Mouse (Mus musculus) retina, postnatal 1 day (tissue): ENCODE results near the gene Gm20388.
"Not testable (repeated sequence)": the region's sequence is repeated elsewhere in the genome, so short reads cannot be mapped to it uniquely, and the experiment has no call there.

Experiments
- DNase-seq: peaks from one replicate; pipeline ENCODE4 v3.0.0-alpha.2; 2012

The Gm20388 gene

GRCm38 (mm10) chr8:123278445-123278844, 3367.8 kb downstream of the Gm20388 start:
- no peak for DNase-seq

- no peak for DNase-seq
Observed at GRCm38 (mm10) chr8:123279828-123280227, 3369.2 kb downstream of the Gm20388 start.

- DNase-seq = no peak
Observed at GRCm38 (mm10) chr8:123280302-123281094, 3369.9 kb downstream of the Gm20388 start.

GRCm38 (mm10) chr8:123282994-123283393, 3372.4 kb downstream of the Gm20388 start:
- DNase-seq = not testable (repeated sequence)

- DNase-seq = no peak
Observed at GRCm38 (mm10) chr8:123283991-123284390, 3373.3 kb downstream of the Gm20388 start.

GRCm38 (mm10) chr8:123284493-123284892, 3373.9 kb downstream of the Gm20388 start:
- no peak for DNase-seq

GRCm38 (mm10) chr8:123287362-123287761, 3376.7 kb downstream of the Gm20388 start:
- no peak for DNase-seq

GRCm38 (mm10) chr8:123290166-123290565, 3379.5 kb downstream of the Gm20388 start:
- DNase-seq = peak; percentile 48

GRCm38 (mm10) chr8:123290679-123291078, 3380.0 kb downstream of the Gm20388 start:
- no peak for DNase-seq

GRCm38 (mm10) chr8:123291716-123292115, 3381.1 kb downstream of the Gm20388 start:
- DNase-seq = no peak

- no peak for DNase-seq
Observed at GRCm38 (mm10) chr8:123292281-123292680, 3381.6 kb downstream of the Gm20388 start.

GRCm38 (mm10) chr8:123292785-123293184, 3382.1 kb downstream of the Gm20388 start:
- no peak for DNase-seq

- DNase-seq = no peak
Observed at GRCm38 (mm10) chr8:123298301-123298700, 3387.7 kb downstream of the Gm20388 start.

GRCm38 (mm10) chr8:123308738-123309137, 3398.1 kb downstream of the Gm20388 start:
- DNase-seq = no peak

GRCm38 (mm10) chr8:123317781-123318466, 3407.3 kb downstream of the Gm20388 start:
- no peak for DNase-seq

GRCm38 (mm10) chr8:123318467-123318911, 3407.8 kb downstream of the Gm20388 start, which contains the start of gene Fanca:
Gene Fanca, minus strand, starts transcription at chr8:123318576.
- peak; percentile 96 for DNase-seq

GRCm38 (mm10) chr8:123319522-123320164, 3409.0 kb downstream of the Gm20388 start:
- DNase-seq = peak; percentile 82

- no peak for DNase-seq
Observed at GRCm38 (mm10) chr8:123328552-123328951, 3417.9 kb downstream of the Gm20388 start.

- no peak for DNase-seq
Observed at GRCm38 (mm10) chr8:123329350-123329749, 3418.7 kb downstream of the Gm20388 start.

GRCm38 (mm10) chr8:123329961-123330360, 3419.3 kb downstream of the Gm20388 start:
- DNase-seq = no peak

GRCm38 (mm10) chr8:123330701-123331100, 3420.1 kb downstream of the Gm20388 start:
- DNase-seq = peak; percentile 36

GRCm38 (mm10) chr8:123331301-123331700, 3420.7 kb downstream of the Gm20388 start:
- no peak for DNase-seq

GRCm38 (mm10) chr8:123331810-123332209, 3421.2 kb downstream of the Gm20388 start:
- DNase-seq = no peak
